Mouse (Mus musculus) layer of hippocampus, adult 2 months (tissue): Measurements from ENCODE around the gene Ccdc47. TPM values are rescaled to one million over a fixed set of nuclear protein-coding genes. Genes with fewer than 3 reads are reported as not detected.
"Not testable (repeated sequence)": the region's sequence is repeated elsewhere in the genome, so short reads cannot be mapped to it uniquely, and the experiment has no call there.

Experiments used
- DNase-seq, 2 experiments: peaks; one replicate each; pipeline ENCODE4 v3.0.0; 2022; ENCODE audit warnings: low spot score in 2 of 2
- H3K27ac ChIP-seq: fragments of 200-600 bp; 2 replicates; pipeline ENCODE4 v1.8.1; 2022
- H3K4me3 ChIP-seq: fragments of 200-600 bp; 2 replicates; pipeline ENCODE4 v1.8.1; 2022; ENCODE audit warnings: mild to moderate bottlenecking
- CTCF ChIP-seq: fragments of 200-600 bp; conservative IDR thresholded peaks from 2 replicates; pipeline ENCODE4 v1.8.1; 2022; ENCODE audit warnings: antibody characterized with exemption, mild to moderate bottlenecking, moderate library complexity
- long read RNA-seq, 2 experiments: library from polyadenylated mRNA; stranded (forward); transcript quantifications; one replicate each; pipeline ENCODE4 v2.0.0; 2021; ENCODE audit warnings: borderline mapping rate in 2 of 2
- total RNA-seq, 2 experiments: library from RNA; stranded (reverse); gene quantifications; 2 replicates each; pipeline ENCODE4 v1.2.3; 2021

Gene Ccdc47
- 10 to 100 TPM; 89.8 to 98.2 TPM for total RNA-seq
- long read RNA-seq, experiment 1, full-length matches to known transcripts, result 92 of 106 reads
- long read RNA-seq, experiment 1, partial matches to known transcripts, result 9 of 106 reads
- long read RNA-seq, experiment 1, other reads (novel, unspliced or antisense), result 5 of 106 reads
- long read RNA-seq, experiment 2, full-length matches to known transcripts, result 153 of 180 reads
- long read RNA-seq, experiment 2, partial matches to known transcripts, result 17 of 180 reads
- long read RNA-seq, experiment 2, other reads (novel, unspliced or antisense), result 10 of 180 reads

DNA sequence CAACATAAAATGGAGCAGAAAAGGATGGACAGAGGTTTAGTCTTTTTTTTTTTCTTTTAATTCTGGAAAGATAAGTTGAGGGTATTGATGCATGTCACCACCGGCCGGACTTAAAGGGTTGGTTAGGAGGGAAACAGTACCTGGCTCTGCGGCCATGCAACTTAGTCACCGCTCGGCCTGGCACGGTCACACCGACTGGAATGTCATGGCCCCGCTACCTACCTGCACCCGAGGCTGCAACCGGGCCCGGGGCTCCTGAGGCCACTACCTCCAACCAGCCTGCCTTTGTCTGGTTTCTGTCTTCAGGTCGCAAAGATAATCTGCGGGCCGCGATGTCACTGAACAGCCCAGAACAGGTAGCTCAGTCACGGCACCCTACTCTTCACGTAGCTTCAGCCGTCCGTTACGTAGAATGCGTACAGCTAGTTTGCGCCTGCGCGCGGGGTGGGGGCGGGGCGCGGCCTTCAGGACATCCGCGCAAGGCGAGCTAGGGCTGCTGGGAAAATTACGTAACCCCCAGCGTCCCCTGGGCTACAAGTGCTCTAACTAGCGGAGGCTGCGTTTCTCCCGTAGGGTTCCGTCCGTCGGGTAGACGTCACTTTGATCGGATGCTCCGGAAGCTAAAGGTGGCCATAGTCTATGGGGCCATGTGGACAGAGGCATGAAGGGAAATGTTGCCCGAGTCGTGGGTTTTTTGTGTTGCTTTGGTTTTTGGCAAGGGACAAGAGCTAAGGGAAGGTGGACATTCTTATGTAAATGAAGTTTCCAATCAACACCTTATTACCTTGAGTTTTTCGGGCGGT is at the start of gene Ccdc47:
Gene Ccdc47 (minus strand): TSS at position 418 of the 803 bp plus-strand sequence.
- no peak for TF ChIP-seq CTCF
- peak; percentile 94 to 98 for DNase-seq
- Histone ChIP-seq H3K4me3 (peak within 1 kb of the TSS; percentile 98), H3K27ac (peak within 1 kb of the TSS; percentile 96)

DNA sequence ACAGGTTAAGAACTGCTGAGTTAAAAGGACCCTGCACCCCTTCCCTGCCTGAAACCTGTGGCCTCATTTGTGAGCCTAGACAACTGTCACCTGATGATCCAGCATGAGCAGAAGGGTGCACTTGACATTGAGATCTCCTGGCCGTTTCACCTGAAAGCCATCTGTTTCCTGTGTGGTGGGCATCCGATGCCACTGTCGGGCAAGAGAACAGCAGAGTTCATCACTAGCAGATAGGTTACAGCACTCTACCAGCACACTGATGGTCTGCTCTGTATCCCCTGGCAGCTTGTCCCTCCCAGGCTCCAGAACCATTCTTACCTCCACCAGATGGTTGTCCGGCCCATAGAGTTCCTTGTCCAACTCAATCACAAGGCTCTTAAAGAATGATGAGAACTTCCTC is 49.4 kb upstream of the Ccdc47 start:
- Histone ChIP-seq H3K27ac (no peak overlapping the region), H3K4me3 (no peak overlapping the region)
- TF ChIP-seq CTCF, result no peak
- DNase-seq, result no peak

DNA sequence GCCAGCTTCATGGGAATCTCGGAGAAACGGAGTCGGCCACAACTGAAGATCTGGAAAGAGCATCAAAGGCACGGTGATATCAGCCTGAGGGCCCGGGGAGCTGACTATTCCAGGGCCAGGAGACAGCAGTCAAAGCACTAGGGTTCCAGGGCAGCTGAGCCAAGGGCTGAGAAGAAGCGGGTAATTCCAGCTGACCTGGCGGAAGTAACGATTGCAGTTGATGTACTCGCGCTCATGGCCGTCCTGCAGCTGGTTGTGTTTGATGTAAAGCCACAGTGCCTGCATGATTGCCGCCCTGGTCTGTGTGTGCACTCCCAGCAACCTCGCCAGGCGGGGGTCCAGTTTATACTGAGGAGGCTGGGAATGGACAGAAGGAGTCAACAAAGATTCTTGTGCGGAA is 48.8 kb upstream of the Ccdc47 start:
- no peak overlapping the region for H3K4me3 ChIP-seq
- DNase-seq, result no peak
- no peak overlapping the region for H3K27ac ChIP-seq
- TF ChIP-seq CTCF, result no peak

DNA sequence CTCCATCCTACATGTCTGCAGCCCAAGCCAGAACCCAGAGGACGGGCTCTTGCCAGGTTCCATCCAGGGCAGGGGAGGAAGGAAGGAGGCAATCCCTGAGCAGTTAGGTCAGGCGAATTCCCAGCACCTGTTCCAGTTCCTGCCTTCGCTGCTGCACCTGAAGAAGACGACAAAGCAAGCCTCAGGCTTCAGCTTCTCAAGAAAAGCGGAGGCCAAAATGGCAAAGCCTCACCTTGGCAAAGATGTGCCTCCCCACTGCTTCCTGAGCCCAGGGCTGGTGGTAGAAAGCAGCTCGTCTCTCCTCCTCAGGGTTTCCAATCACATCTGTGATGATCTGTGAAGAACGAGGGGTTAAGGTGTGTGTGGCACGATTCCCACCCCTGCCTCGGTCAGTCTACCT is 47.8 kb upstream of the Ccdc47 start:
- H3K27ac ChIP-seq, result peak overlapping the region; percentile 15; the same call in 1 of the 2 replicates
- H3K4me3 ChIP-seq, result no peak overlapping the region
- no peak for DNase-seq
- TF ChIP-seq CTCF, result no peak

DNA sequence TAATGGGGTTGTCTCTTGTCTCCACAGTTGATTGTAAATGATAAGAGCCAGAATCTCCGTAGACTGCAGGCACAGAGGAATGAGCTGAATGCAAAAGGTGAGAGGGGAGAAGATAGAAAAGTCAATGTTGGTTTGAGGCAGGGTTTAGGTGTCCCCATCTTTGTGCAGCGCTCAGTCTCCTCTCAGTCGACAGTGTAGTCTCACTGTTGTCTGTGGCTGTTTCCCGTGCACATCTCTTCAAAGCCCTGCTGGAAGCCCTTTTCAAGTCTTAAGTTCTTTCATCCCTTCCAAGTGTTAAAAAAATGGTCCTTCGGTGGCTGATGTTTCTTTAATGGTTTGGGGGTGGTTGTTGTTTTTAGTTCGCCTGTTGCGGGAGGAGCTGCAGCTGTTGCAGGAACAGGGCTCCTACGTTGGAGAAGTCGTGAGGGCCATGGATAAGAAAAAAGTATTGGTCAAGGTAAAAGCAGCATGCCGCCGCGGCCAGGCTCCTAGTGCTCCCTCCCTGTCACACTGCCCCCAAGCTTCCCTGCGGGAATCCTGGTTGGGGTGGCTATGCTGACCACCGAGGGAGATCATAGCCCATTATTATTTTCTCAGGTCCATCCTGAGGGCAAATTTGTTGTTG is 44.8 kb upstream of the Ccdc47 start:
- no peak for DNase-seq
- Histone ChIP-seq H3K27ac (peak overlapping the region; percentile 1; the same call in 1 of the 2 replicates), H3K4me3 (no peak overlapping the region)
- TF ChIP-seq CTCF, result no peak

DNA sequence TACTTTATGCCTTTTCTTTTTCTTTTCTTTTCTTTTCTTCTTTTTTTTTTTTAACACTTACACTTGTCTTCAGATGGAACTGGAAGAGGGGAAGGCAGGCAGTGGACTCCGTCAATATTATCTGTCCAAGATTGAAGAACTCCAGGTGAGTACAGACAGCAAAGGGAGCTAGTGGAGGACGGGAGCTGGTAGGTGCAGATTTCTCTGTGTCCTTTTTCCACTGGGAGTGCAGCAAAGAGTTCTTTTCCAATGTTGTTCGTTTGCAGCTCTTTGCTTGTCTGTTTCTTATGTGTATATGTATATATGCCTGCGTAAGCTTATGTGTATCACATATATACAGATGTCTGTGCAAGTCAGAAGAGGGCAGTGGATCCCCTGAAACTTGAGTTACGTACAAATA is 40.6 kb upstream of the Ccdc47 start:
- Histone ChIP-seq H3K4me3 (peak overlapping the region; percentile 87), H3K27ac (peak overlapping the region; percentile 92)
- DNase-seq, result no peak
- TF ChIP-seq CTCF, result peak; percentile 67

DNA sequence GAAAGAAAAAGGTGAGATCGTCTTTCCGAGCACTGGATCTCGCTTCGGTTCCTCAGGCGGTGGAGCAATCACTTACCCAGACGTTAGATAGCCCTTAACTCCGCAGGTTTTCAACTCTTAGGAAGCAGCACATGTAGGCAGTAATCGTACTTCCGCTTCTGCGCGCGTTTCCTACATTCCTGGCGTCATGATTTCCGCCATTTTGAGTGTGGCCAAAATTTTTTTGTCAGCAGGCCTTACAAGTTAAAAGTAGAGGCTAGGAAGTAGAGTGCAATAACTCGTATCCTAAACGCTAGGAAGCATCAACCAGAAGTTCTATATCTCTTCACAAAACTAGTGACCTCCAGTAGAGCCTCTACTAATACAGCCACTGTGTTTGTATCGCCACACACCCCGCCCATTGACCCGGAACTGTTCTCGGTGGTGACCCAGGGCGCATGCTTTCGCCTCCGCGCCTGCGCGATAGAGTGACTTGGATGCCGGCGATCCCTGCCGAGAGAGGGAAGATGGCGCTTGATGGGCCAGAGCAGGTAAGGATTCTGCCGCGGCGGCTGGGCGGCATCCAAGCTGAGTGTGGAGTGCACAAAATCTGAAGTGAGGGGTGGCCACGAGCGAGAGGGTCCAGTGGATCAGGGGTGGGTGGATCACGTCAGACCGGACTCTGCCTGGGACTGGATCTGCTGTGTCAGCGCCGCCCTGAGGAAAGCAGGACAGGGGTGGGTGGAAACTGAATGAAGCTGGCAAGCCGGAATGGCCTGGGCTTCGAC is 39.7 kb upstream of the Ccdc47 start, which contains the start of the genes Ftsj3 and Psmc5:
Gene Ftsj3 (minus strand): TSS at position 395 of the 767 bp plus-strand sequence.
Gene Psmc5 (plus strand): TSS at position 470 of the 767 bp plus-strand sequence.
- H3K27ac ChIP-seq, result peak within 1 kb of the TSS; percentile 92
- DNase-seq, result peak; percentile 97 to 99
- peak; percentile 45 for TF ChIP-seq CTCF
- peak within 1 kb of the TSS; percentile 87 for H3K4me3 ChIP-seq

DNA sequence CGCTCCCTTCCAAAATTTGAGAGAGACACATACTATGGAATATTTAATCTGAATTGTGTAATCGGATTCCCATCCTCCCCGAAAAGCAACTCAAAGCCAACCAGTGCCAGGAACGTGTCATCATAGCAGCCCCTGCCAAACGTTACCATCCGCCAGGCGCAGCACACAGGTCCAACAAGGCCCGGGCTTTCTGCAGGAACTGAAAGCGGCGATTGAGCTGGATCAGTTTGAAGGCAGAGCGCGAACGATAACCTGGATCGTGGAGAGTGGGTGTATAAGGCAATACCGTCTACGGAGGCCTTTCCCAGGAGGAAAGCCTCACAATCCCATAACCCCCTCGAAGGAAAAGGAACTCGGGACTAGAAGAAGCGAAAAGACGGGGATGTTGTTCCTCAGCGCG is 39.0 kb upstream of the Ccdc47 start:
- DNase-seq, result no peak
- no peak for TF ChIP-seq CTCF
- Histone ChIP-seq H3K27ac (peak overlapping the region; percentile 92; the same call in 1 of the 2 replicates), H3K4me3 (peak overlapping the region; percentile 87)

DNA sequence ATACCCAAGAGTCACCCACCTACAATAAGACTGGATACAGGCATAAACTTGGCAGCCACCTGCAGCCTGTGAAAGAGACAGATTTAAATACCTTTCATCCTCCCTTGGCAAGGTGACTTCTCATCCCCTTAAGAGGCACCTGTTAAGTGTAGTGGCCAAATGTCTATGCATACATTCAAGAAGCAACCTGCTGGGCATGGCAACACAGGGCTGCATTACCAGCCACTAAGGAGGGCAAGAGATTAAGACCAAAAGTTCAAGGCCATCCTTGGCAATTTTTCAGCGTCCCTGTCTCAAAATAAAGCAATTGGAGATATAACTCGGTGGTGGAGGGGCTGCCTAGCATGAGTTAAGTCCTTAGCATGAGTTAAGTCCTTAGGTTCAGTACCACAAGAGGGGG is 38.6 kb upstream of the Ccdc47 start:
- H3K27ac ChIP-seq, result peak overlapping the region; percentile 92; the same call in 1 of the 2 replicates
- H3K4me3 ChIP-seq, result peak overlapping the region; percentile 87
- no peak for DNase-seq
- TF ChIP-seq CTCF, result no peak

DNA sequence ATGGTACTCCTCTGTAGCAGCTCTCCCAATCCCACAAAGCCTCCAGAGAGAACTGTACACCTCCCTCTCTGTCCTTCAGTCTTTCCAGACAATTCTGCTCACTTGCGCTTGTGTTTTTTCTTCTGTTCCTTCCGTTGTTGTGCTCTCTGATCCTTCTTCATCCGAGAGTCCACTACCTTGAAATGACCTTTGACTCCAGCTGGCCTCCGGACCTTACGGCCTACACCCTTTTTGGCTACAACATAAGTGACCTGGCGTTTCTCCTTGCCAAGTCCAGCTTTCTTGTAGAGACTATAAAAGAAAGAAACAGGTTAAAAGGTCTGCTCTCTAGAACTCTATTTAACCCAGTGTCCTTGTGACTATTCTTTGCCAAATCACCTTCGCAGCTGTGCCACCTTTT is 33.2 kb upstream of the Ccdc47 start:
- no peak for TF ChIP-seq CTCF
- Histone ChIP-seq H3K27ac (no peak overlapping the region), H3K4me3 (no peak overlapping the region)
- DNase-seq, result no peak

DNA sequence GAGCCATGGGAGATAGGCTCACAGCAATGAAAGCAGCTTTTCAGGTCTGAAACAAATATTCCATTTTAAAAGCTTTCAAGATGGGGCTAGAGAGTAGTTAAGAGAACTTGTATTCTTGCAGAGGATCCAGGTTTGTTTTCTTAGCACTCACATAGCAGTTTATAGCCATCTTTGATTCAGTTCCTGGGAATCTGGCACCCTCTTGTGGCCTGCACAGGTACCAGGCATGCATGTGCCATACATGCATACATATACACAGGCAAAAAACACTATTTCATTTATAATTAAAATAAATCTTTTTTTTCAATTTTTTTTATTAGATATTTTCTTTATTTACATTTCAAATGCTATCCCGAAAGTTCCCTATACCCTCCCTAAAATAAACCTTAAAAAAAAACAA is 30.7 kb upstream of the Ccdc47 start:
- DNase-seq, result no peak
- H3K27ac ChIP-seq, result no peak overlapping the region
- no peak overlapping the region for H3K4me3 ChIP-seq
- peak; percentile 74 for TF ChIP-seq CTCF

DNA sequence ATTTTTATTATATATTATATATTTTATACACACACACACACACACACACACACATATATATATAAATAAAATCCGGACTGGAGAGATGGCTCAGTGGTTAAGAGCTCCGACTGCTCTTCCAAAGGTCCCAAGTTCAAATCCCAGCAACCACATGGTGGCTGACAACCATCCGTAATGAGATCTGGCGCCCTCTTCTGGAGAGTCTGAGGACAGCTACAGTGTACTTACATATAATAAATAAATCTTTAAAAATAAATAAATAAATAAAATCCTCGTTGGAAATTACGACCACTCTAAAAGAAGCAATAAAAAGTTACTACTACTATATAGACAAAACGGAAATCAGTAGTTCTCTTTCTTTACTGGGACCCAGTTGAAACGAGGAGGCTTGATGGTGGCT is 17.8 kb upstream of the Ccdc47 start:
- not testable (repeated sequence) for H3K27ac ChIP-seq, H3K4me3 ChIP-seq, DNase-seq
- peak; percentile 67 for TF ChIP-seq CTCF

DNA sequence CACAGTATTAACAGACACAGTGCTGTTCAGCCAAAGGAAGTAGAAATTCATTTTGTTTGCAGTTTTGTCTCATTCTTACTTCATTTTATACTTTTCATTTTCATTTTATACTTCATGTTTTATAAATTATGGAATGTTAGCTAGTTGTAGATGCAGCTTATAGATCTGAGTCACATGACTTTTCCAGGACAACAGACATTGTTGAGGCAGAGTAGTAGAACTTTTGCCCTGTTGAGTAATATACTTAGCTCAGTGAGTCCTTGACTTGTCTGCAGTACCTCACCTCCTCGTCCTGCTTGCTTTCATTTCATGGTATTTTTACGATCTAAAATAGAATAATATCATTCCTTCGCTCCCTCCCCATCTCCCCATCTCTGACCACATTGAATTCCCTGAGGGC is 4.5 kb upstream of the Ccdc47 start:
- TF ChIP-seq CTCF, result no peak
- Histone ChIP-seq H3K4me3 (no peak overlapping the region), H3K27ac (no peak overlapping the region)
- DNase-seq, result no peak
